Mouse (Mus musculus) kidney, embryonic 14.5 days (tissue): ENCODE measurements around the gene Gm15155. TPM values are rescaled to one million over a fixed set of nuclear protein-coding genes. Genes with fewer than 3 reads are reported as not detected.
"Not testable (repeated sequence)": the region's sequence is repeated elsewhere in the genome, so short reads cannot be mapped to it uniquely, and the experiment has no call there.

Experiments
- ATAC-seq: fragments of 200-750 bp; cut with Nextera tagmentation; 2 replicates; pipeline ENCODE4 v1.8.0; 2017; ENCODE audit warnings: moderate number of reproducible peaks, mild to moderate bottlenecking, moderate TSS enrichment, moderate library complexity; ENCODE audit not compliant: low FRiP score, low TSS enrichment
- H3K27ac ChIP-seq: fragments of 300-500 bp; sonication (generic); 2 replicates; pipeline ENCODE4 v1.5.1; 2014; ENCODE audit warnings: low read depth, mild to moderate bottlenecking, low read length, moderate library complexity, mixed read lengths
- H3K27me3 ChIP-seq: fragments of 300-500 bp; sonication (generic); 2 replicates; pipeline ENCODE4 v1.6.1; 2014; ENCODE audit warnings: mild to moderate bottlenecking, low read length; ENCODE audit not compliant: control insufficient read depth, insufficient read depth
- H3K36me3 ChIP-seq: fragments of 300-500 bp; sonication (generic); 2 replicates; pipeline ENCODE4 v1.6.1; 2014; ENCODE audit warnings: low read length, mixed read lengths; ENCODE audit not compliant: control insufficient read depth, insufficient read depth
- H3K4me1 ChIP-seq: fragments of 300-500 bp; sonication (generic); 2 replicates; pipeline ENCODE4 v1.6.1; 2014; ENCODE audit warnings: low read length, mixed read lengths; ENCODE audit not compliant: control insufficient read depth, insufficient read depth
- H3K4me2 ChIP-seq: fragments of 300-500 bp; sonication (generic); replicated peaks from 2 replicates; pipeline ENCODE4 v1.6.1; 2014; ENCODE audit warnings: low read depth, mild to moderate bottlenecking, low read length
- H3K4me3 ChIP-seq: fragments of 300-500 bp; sonication (generic); 2 replicates; pipeline ENCODE4 v1.5.1; 2014; ENCODE audit warnings: mild to moderate bottlenecking, low read length
- H3K9ac ChIP-seq: fragments of 300-500 bp; sonication (generic); 2 replicates; pipeline ENCODE4 v1.6.1; 2014; ENCODE audit warnings: low read depth, mild to moderate bottlenecking, low read length, moderate library complexity
- H3K9me3 ChIP-seq: fragments of 300-500 bp; sonication (generic); 2 replicates; pipeline ENCODE4 v1.6.1; 2016; ENCODE audit warnings: low read length; ENCODE audit not compliant: control insufficient read depth
- WGBS: fragments of 180-500 bp; shearing (Covaris S2); extraction: QIAGEN DNeasy Blood & Tissue Kit; methylation state at CpG from one replicate; pipeline ENCODE4 v1.1.7; 2014; 5-methylcytosine and 5-hydroxymethylcytosine counted together
- polyA plus RNA-seq: library from polyadenylated mRNA; unstranded; fragments of >200 nt; fragmentation: Nextera tagmentation; extraction: Ambion mirVana; gene quantifications from 2 replicates; pipeline ENCODE4 v1.2.1, GENCODE M21; 2014

Gene Gm15155
- polyA plus RNA-seq, 1 experiment from 2014 or later, result not detected

GRCm38 (mm10) chrX:155728387-155728786 is 103.8 kb downstream of the Gm15155 start:
- Histone ChIP-seq H3K4me2 (no peak overlapping the region), H3K4me3 (no peak overlapping the region), H3K27ac (no peak overlapping the region), H3K27me3 (no peaks in the 10 kb centered on the region), H3K4me1 (no peaks in the 10 kb centered on the region), H3K36me3 (no peaks in the 10 kb centered on the region), H3K9me3 (no peaks in the 10 kb centered on the region), H3K9ac (no peak overlapping the region)
- WGBS, result 80% methylated on average over 1 of the region's 1 CpGs
- no peak for ATAC-seq

GRCm38 (mm10) chrX:155888118-155888517 is 263.6 kb downstream of the Gm15155 start:
- Histone ChIP-seq H3K4me1 (no peaks in the 10 kb centered on the region), H3K9me3 (no peaks in the 10 kb centered on the region), H3K9ac (no peak overlapping the region), H3K36me3 (no peaks in the 10 kb centered on the region), H3K4me3 (no peak overlapping the region), H3K27ac (no peak overlapping the region), H3K4me2 (no peak overlapping the region), H3K27me3 (no peaks in the 10 kb centered on the region)
- 67% methylated on average over 1 of the region's 1 CpGs for WGBS
- no peak for ATAC-seq

- Histone ChIP-seq H3K4me1 (no peaks in the 10 kb centered on the region), H3K4me2 (no peak overlapping the region), H3K9ac (no peak overlapping the region), H3K9me3 (no peaks in the 10 kb centered on the region), H3K27me3 (no peaks in the 10 kb centered on the region), H3K36me3 (no peaks in the 10 kb centered on the region), H3K4me3 (no peak overlapping the region), H3K27ac (no peak overlapping the region)
- WGBS, result 93% methylated on average over 1 of the region's 1 CpGs
- ATAC-seq, result no peak
These were observed 275.5 kb downstream of the Gm15155 start for GRCm38 (mm10) chrX:155900040-155900439.

GRCm38 (mm10) chrX:155901742-155902141 is 277.2 kb downstream of the Gm15155 start:
- no peak overlapping the region for H3K9ac ChIP-seq
- H3K4me1 ChIP-seq, result no peaks in the 10 kb centered on the region
- H3K4me2 ChIP-seq, result no peak overlapping the region
- H3K4me3 ChIP-seq, result no peak overlapping the region
- no peak for ATAC-seq
- H3K27ac ChIP-seq, result no peak overlapping the region
- H3K27me3 ChIP-seq, result no peaks in the 10 kb centered on the region
- no peaks in the 10 kb centered on the region for H3K9me3 ChIP-seq
- H3K36me3 ChIP-seq, result no peaks in the 10 kb centered on the region

- Histone ChIP-seq H3K9me3 (no peaks in the 10 kb centered on the region), H3K4me2 (no peak overlapping the region), H3K27ac (no peak overlapping the region), H3K4me3 (no peak overlapping the region), H3K27me3 (no peaks in the 10 kb centered on the region), H3K4me1 (no peaks in the 10 kb centered on the region), H3K9ac (no peak overlapping the region), H3K36me3 (no peaks in the 10 kb centered on the region)
- no peak for ATAC-seq
- WGBS, result 48% methylated on average over 1 of the region's 1 CpGs
These were observed 278.6 kb downstream of the Gm15155 start for GRCm38 (mm10) chrX:155903108-155903507.

- H3K4me2 ChIP-seq, result no peak overlapping the region
- no peak overlapping the region for H3K4me3 ChIP-seq
- H3K27ac ChIP-seq, result no peak overlapping the region
- no peaks in the 10 kb centered on the region for H3K9me3 ChIP-seq
- no peaks in the 10 kb centered on the region for H3K36me3 ChIP-seq
- H3K9ac ChIP-seq, result no peak overlapping the region
- ATAC-seq, result no peak
- 78% methylated on average over 1 of the region's 1 CpGs for WGBS
- no peaks in the 10 kb centered on the region for H3K27me3 ChIP-seq
- H3K4me1 ChIP-seq, result no peaks in the 10 kb centered on the region
These were observed 385.2 kb downstream of the Gm15155 start for GRCm38 (mm10) chrX:156009756-156010155.

GRCm38 (mm10) chrX:156155776-156156175 is 531.2 kb downstream of the Gm15155 start:
- H3K27ac ChIP-seq, result no peak overlapping the region
- H3K4me1 ChIP-seq, result no peaks in the 10 kb centered on the region
- H3K4me3 ChIP-seq, result no peak overlapping the region
- WGBS, result 63% methylated on average over 2 of the region's 2 CpGs
- ATAC-seq, result no peak
- H3K9me3 ChIP-seq, result no peaks in the 10 kb centered on the region
- H3K4me2 ChIP-seq, result no peak overlapping the region
- H3K9ac ChIP-seq, result no peak overlapping the region
- H3K36me3 ChIP-seq, result no peaks in the 10 kb centered on the region
- H3K27me3 ChIP-seq, result no peaks in the 10 kb centered on the region

GRCm38 (mm10) chrX:156171587-156171986 is 547.0 kb downstream of the Gm15155 start:
- no peak overlapping the region for H3K4me3 ChIP-seq
- H3K27ac ChIP-seq, result no peak overlapping the region
- no peaks in the 10 kb centered on the region for H3K4me1 ChIP-seq
- H3K4me2 ChIP-seq, result no peak overlapping the region
- no peaks in the 10 kb centered on the region for H3K9me3 ChIP-seq
- H3K9ac ChIP-seq, result no peak overlapping the region
- H3K27me3 ChIP-seq, result no peaks in the 10 kb centered on the region
- H3K36me3 ChIP-seq, result no peaks in the 10 kb centered on the region
- no peak for ATAC-seq

- not testable (repeated sequence) for H3K27ac ChIP-seq, H3K9me3 ChIP-seq, H3K4me2 ChIP-seq, H3K27me3 ChIP-seq, H3K9ac ChIP-seq, H3K4me3 ChIP-seq, H3K4me1 ChIP-seq, ATAC-seq, H3K36me3 ChIP-seq
These were observed 679.3 kb downstream of the Gm15155 start for GRCm38 (mm10) chrX:156303806-156304205.
